In the genomic region with DNA sequence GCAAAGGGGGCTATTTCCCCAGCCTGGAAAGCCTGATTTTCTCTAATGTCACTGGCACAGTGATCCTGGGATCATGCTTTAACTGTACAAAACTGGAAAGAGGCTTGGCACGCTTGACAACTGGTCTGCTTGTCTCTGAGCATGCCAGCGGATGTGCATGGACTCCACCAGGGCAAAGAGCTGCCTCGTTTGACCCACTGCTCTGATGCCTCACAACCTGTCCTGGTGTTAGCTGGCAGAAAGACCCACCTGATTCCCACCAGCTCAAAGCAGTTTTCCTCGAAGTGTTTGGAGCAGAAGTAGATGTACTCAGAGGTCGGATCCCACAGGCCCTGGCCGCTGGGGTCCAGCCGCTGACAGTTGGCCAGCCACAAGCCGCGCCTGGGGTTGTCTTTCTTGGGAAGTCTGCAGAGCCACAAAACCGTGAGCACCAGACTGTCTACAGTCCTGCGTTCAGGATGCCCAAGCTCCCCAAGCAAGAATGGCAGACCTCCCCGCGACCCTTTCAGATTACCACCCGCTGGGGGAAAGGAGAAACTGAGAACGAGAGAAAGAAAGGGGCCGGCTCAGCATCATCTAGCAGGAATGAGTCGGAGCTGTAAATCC, we compare ENCODE assay signal across 8 mouse cellular contexts. TPM values are rescaled to one million over a fixed set of nuclear protein-coding genes. Genes with fewer than 3 reads are reported as not detected.
DNase-seq lines count a peak whose midpoint lies in the region; ATAC-seq and TF ChIP-seq lines count a peak whose summit lies in the region.

No protein-coding gene starts in this region.

- no peaks in the 10 kb centered on the region for H3K27me3 ChIP-seq in lung, embryonic 14.5 days (ENCODE audit: insufficient read depth, low read length)
- H3K27me3 ChIP-seq in intestine, embryonic 16.5 days (replicated peaks; ENCODE audit: control insufficient read depth, insufficient read depth, low read length) = no peaks in the 10 kb centered on the region
- no peaks in the 10 kb centered on the region for H3K27me3 ChIP-seq in midbrain, embryonic 10.5 days (ENCODE audit: low read depth, poor library complexity, severe bottlenecking)

- no peak for DNase-seq in lung, embryonic 14.5 days
- DNase-seq in lung, postnatal 25 days (ENCODE audit: low spot score) = no peak
- peak; percentile 32 for DNase-seq in midbrain, embryonic 10.5 days (ENCODE audit: low spot score)
- DNase-seq in spleen, adult 18-20 months = no peak
- no peak for DNase-seq in left cerebral cortex, adult 8-10 months (ENCODE audit: low spot score in 2 of 2)
- no peak for DNase-seq in frontal cortex, postnatal 25 days (ENCODE audit: low spot score in 2 of 2)

- H3K4me1 ChIP-seq in lung, embryonic 14.5 days (ENCODE audit: insufficient read depth) = peaks cover 11% of the 10 kb centered on the region; the same call in 1 of the 2 replicates
- H3K4me1 ChIP-seq in intestine, embryonic 16.5 days (ENCODE audit: control insufficient read depth, insufficient read depth, low read length) = peaks cover 19% of the 10 kb centered on the region
- H3K4me1 ChIP-seq in midbrain, embryonic 10.5 days = peaks cover 24% of the 10 kb centered on the region

- WGBS in lung, embryonic 14.5 days = 11% methylated on average over 17 of the region's 17 CpGs
- 12% methylated on average over 17 of the region's 17 CpGs for WGBS in intestine, embryonic 16.5 days
- 22% methylated on average over 17 of the region's 17 CpGs for WGBS in midbrain, embryonic 10.5 days

- peaks cover 41% of the 10 kb centered on the region for H3K36me3 ChIP-seq in lung, embryonic 14.5 days (ENCODE audit: insufficient read depth)
- peaks cover 17% of the 10 kb centered on the region for H3K36me3 ChIP-seq in intestine, embryonic 16.5 days (ENCODE audit: control insufficient read depth, insufficient read depth, low read length)
- peaks cover 40% of the 10 kb centered on the region for H3K36me3 ChIP-seq in midbrain, embryonic 10.5 days

- H3K4me2 ChIP-seq in lung, embryonic 14.5 days = peak overlapping the region; percentile 93
- peak overlapping the region; percentile 86 for H3K4me2 ChIP-seq in intestine, embryonic 16.5 days (ENCODE audit: low read depth, low read length)

- peak; percentile 0; the same call in 1 of the 2 replicates for ATAC-seq in lung, embryonic 14.5 days (ENCODE audit: insufficient read depth)
- peak; percentile 27 for ATAC-seq in erythroblast, adult 5-6 weeks (replicated peaks; ENCODE audit: low FRiP score, poor library complexity, severe bottlenecking)
- ATAC-seq in intestine, embryonic 16.5 days = no peak

- H3K4me3 ChIP-seq in lung, embryonic 14.5 days (ENCODE audit: low read depth, low read length) = peak overlapping the region; percentile 68
- peak overlapping the region; percentile 75 for H3K4me3 ChIP-seq in intestine, embryonic 16.5 days (ENCODE audit: low read length)
- H3K4me3 ChIP-seq in midbrain, embryonic 10.5 days = peak overlapping the region; percentile 71

- peak overlapping the region; percentile 94 for H3K27ac ChIP-seq in lung, embryonic 14.5 days (ENCODE audit: low read depth)
- peak overlapping the region; percentile 97 for H3K27ac ChIP-seq in intestine, embryonic 16.5 days (ENCODE audit: low read length)
- H3K27ac ChIP-seq in midbrain, embryonic 10.5 days (replicated peaks) = peak overlapping the region; percentile 86

- no peaks in the 10 kb centered on the region for H3K9me3 ChIP-seq in lung, embryonic 14.5 days (ENCODE audit: low read depth, low read length)
- no peaks in the 10 kb centered on the region for H3K9me3 ChIP-seq in intestine, embryonic 16.5 days (ENCODE audit: control insufficient read depth, low read length)
- H3K9me3 ChIP-seq in midbrain, embryonic 10.5 days (replicated peaks) = no peaks in the 10 kb centered on the region

- H3K9ac ChIP-seq in lung, embryonic 14.5 days = peak overlapping the region; percentile 80
- peak overlapping the region; percentile 93 for H3K9ac ChIP-seq in intestine, embryonic 16.5 days (ENCODE audit: low read depth, low read length)

- no peak for TF ChIP-seq CTCF in lung, embryonic 14.5 days (IDR thresholded peaks at IDR 0.05; ENCODE audit: low read depth)

RNA-seq across cellular contexts. Expression of gene Thap7, which starts 0.9 kb away (rescaled TPM):
- polyA plus RNA-seq in lung, embryonic 14.5 days (2014; fragmentation: Nextera tagmentation; extraction: Ambion mirVana) = 47.4 and 51.4 TPM in 2 replicates
- 9.8 and 11.9 TPM in 2 replicates for total RNA-seq in erythroblast, adult 5-6 weeks (2015; ENCODE audit: low replicate concordance)
- total RNA-seq in erythroblast, adult 5-6 weeks (2017; ENCODE audit: low replicate concordance) = 3.8 and 7.7 TPM in 2 replicates
- 59.3 and 61.4 TPM in 2 replicates for polyA plus RNA-seq in intestine, embryonic 16.5 days (2015; fragmentation: Nextera tagmentation; extraction: Ambion mirVana)
- polyA plus RNA-seq in midbrain, embryonic 10.5 days (2016; fragmentation: Nextera tagmentation; extraction: Ambion mirVana) = 52.0 and 56.9 TPM in 2 replicates
- 10 to 100 TPM; 40.2 to 45.3 (median 44.4) TPM for total RNA-seq in left cerebral cortex, adult 8-10 months (2022)

RNA-seq across cellular contexts. Expression of gene Lztr1, which starts 21.6 kb away (rescaled TPM):
- 78.4 and 80.0 TPM in 2 replicates for polyA plus RNA-seq in lung, embryonic 14.5 days (2014; fragmentation: Nextera tagmentation; extraction: Ambion mirVana)
- 5.2 and 26.1 TPM in 2 replicates for total RNA-seq in erythroblast, adult 5-6 weeks (2015; ENCODE audit: low replicate concordance)
- total RNA-seq in erythroblast, adult 5-6 weeks (2017; ENCODE audit: low replicate concordance) = 10.3 and 22.4 TPM in 2 replicates
- polyA plus RNA-seq in intestine, embryonic 16.5 days (2015; fragmentation: Nextera tagmentation; extraction: Ambion mirVana) = 96.8 and 128 TPM in 2 replicates
- 87.3 and 101 TPM in 2 replicates for polyA plus RNA-seq in midbrain, embryonic 10.5 days (2016; fragmentation: Nextera tagmentation; extraction: Ambion mirVana)
- total RNA-seq in left cerebral cortex, adult 8-10 months (2022) = 100 to 1,000 TPM; 143 to 180 (median 171) TPM

RNA-seq across cellular contexts. Expression of gene Lrrc74b, which starts 31.0 kb away (rescaled TPM):
- polyA plus RNA-seq in lung, embryonic 14.5 days (2014; fragmentation: Nextera tagmentation; extraction: Ambion mirVana) = 0.31 and 0.42 TPM in 2 replicates
- total RNA-seq in erythroblast, adult 5-6 weeks (2015; ENCODE audit: low replicate concordance) = not detected in 2 replicates
- not detected in 2 replicates for total RNA-seq in erythroblast, adult 5-6 weeks (2017; ENCODE audit: low replicate concordance)
- 0.17 and 0.31 TPM in 2 replicates for polyA plus RNA-seq in intestine, embryonic 16.5 days (2015; fragmentation: Nextera tagmentation; extraction: Ambion mirVana)
- 0.17 and 0.27 TPM in 2 replicates for polyA plus RNA-seq in midbrain, embryonic 10.5 days (2016; fragmentation: Nextera tagmentation; extraction: Ambion mirVana)
- total RNA-seq in left cerebral cortex, adult 8-10 months (2022) = 1 to 10 TPM in 2 of 4 experiments, under 1 TPM in 2; 0.48 to 1.6 (median 1.2) TPM

RNA-seq across cellular contexts. Expression of gene P2rx6, which starts 31.6 kb away (rescaled TPM):
- polyA plus RNA-seq in lung, embryonic 14.5 days (2014; fragmentation: Nextera tagmentation; extraction: Ambion mirVana) = 1.6 and 1.7 TPM in 2 replicates
- not detected in 2 replicates for total RNA-seq in erythroblast, adult 5-6 weeks (2015; ENCODE audit: low replicate concordance)
- not detected in 2 replicates for total RNA-seq in erythroblast, adult 5-6 weeks (2017; ENCODE audit: low replicate concordance)
- polyA plus RNA-seq in intestine, embryonic 16.5 days (2015; fragmentation: Nextera tagmentation; extraction: Ambion mirVana) = 0.48 and 1.1 TPM in 2 replicates
- 0.62 and 0.75 TPM in 2 replicates for polyA plus RNA-seq in midbrain, embryonic 10.5 days (2016; fragmentation: Nextera tagmentation; extraction: Ambion mirVana)
- 1 to 10 TPM; 1.5 to 2.1 (median 1.7) TPM for total RNA-seq in left cerebral cortex, adult 8-10 months (2022)

RNA-seq across cellular contexts. Expression of gene Aifm3, which starts 40.7 kb away (rescaled TPM):
- 1.3 and 1.5 TPM in 2 replicates for polyA plus RNA-seq in lung, embryonic 14.5 days (2014; fragmentation: Nextera tagmentation; extraction: Ambion mirVana)
- not detected in 2 replicates for total RNA-seq in erythroblast, adult 5-6 weeks (2015; ENCODE audit: low replicate concordance)
- not detected in 2 replicates for total RNA-seq in erythroblast, adult 5-6 weeks (2017; ENCODE audit: low replicate concordance)
- polyA plus RNA-seq in intestine, embryonic 16.5 days (2015; fragmentation: Nextera tagmentation; extraction: Ambion mirVana) = 8.9 and 9.7 TPM in 2 replicates
- polyA plus RNA-seq in midbrain, embryonic 10.5 days (2016; fragmentation: Nextera tagmentation; extraction: Ambion mirVana) = 2.6 and 3.5 TPM in 2 replicates
- 100 to 1,000 TPM; 114 to 128 (median 122) TPM for total RNA-seq in left cerebral cortex, adult 8-10 months (2022)
